ENCODE assay signal across 10 mouse cellular contexts in the genomic region with DNA sequence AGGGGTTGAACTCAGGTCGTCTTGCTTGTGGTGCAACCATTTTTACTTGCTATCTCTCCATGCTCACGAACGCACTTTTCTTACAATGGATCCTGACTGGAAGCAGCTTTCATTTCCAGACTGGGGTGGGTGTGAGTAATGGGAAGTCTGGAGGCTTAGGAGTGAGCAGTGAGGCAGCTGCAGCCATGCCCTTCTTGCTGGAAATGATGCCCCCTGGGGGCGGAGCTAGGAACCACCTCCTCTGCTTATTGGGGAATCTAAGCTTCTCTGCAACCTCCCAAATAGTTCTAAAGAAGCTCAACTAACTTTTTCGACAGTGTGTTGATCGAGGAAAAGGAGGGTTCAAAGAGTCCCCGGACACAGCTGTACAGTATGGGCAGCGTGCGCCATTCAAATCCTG.
A peak's percentile ranks its signal among the peaks of the same experiment; 100 is the strongest.
DNase-seq lines count a peak whose midpoint lies in the region; ATAC-seq and TF ChIP-seq lines count a peak whose summit lies in the region.
"Had no signal": no experiment of that assay in that cellular context is flagged by ENCODE, and none has a peak within 500 bp of the region (broad histone marks: within the 10 kb centered on the region; RNA-seq: fewer than 3 reads in every experiment).

No protein-coding gene starts in this region.

- no peak for TF ChIP-seq EP300 in stomach, postnatal 0 days (optimal IDR thresholded peaks at IDR 0.05)

- no peak overlapping the region for H3K4me2 ChIP-seq in stomach, postnatal 0 days (replicated peaks; ENCODE audit: low read depth)
- no peak overlapping the region for H3K4me2 ChIP-seq in midbrain, embryonic 11.5 days
- H3K4me2 ChIP-seq: hindbrain, embryonic 15.5 days; neural tube, embryonic 13.5 days had no signal

- TF ChIP-seq CTCF in left cerebral cortex, adult 2 months (IDR thresholded peaks at IDR 0.05), result peak; percentile 37
- TF ChIP-seq CTCF in stomach, postnatal 0 days (IDR thresholded peaks at IDR 0.05; ENCODE audit: low read depth), result peak; percentile 48

- no peaks in the 10 kb centered on the region for H3K4me1 ChIP-seq in stomach, postnatal 0 days (replicated peaks; ENCODE audit: control insufficient read depth, insufficient read depth)
- H3K4me1 ChIP-seq in midbrain, embryonic 11.5 days (ENCODE audit: control insufficient read depth, insufficient read depth, low read length), result no peaks in the 10 kb centered on the region

- intact Hi-C loops in left cerebral cortex, adult 2 months (cut with DNase I), result loop anchor here (5.0 kb wide), 2 partner anchors 83 to 298 kb away; no protein-coding TSS in a partner anchor
- intact Hi-C loops in left cerebral cortex, postnatal 4 days (cut with DNase I), result loop anchor here (10.0 kb wide), 1 partner anchor 256 kb away; no protein-coding TSS in a partner anchor

- no peak for ATAC-seq in stomach, postnatal 0 days (ENCODE audit: low FRiP score, low TSS enrichment)
- no peak for ATAC-seq in midbrain, embryonic 11.5 days (ENCODE audit: low FRiP score)

- DNase-seq in adrenal gland, postnatal 25 days, result peak; percentile 19
- DNase-seq in adrenal gland, adult 8-10 months, result no peak
- no peak for DNase-seq in left cerebral cortex, adult 2 months (ENCODE audit: extremely low spot score in 1 of 2, low spot score in 2 of 2)
- DNase-seq in left cerebral cortex, postnatal 4 days, result no peak
- peak; percentile 35 for DNase-seq in ZHBTc4 (ENCODE audit: low read depth, low spot score)
- DNase-seq in stomach, postnatal 0 days (ENCODE audit: low spot score), result peak; percentile 26
- DNase-seq in midbrain, embryonic 11.5 days (ENCODE audit: low spot score, missing footprints), result no peak
- no peak for DNase-seq in frontal cortex, postnatal 14 days (ENCODE audit: low spot score in 2 of 2)

- no peaks in the 10 kb centered on the region for H3K9me3 ChIP-seq in stomach, postnatal 0 days (ENCODE audit: control insufficient read depth, low read length)
- H3K9me3 ChIP-seq in midbrain, embryonic 11.5 days (ENCODE audit: control insufficient read depth, low read length), result no peaks in the 10 kb centered on the region
- H3K9me3 ChIP-seq: hindbrain, embryonic 15.5 days; neural tube, embryonic 13.5 days had no signal

- WGBS in stomach, postnatal 0 days, result 83% methylated on average over 9 of the region's 9 CpGs
- 87% methylated on average over 9 of the region's 9 CpGs for WGBS in midbrain, embryonic 11.5 days

- H3K36me3 ChIP-seq in stomach, postnatal 0 days (ENCODE audit: control insufficient read depth, insufficient read depth, low read length), result peaks cover 25% of the 10 kb centered on the region
- H3K36me3 ChIP-seq in midbrain, embryonic 11.5 days (ENCODE audit: control insufficient read depth, insufficient read depth, low read length), result no peaks in the 10 kb centered on the region
- H3K36me3 ChIP-seq: hindbrain, embryonic 15.5 days; neural tube, embryonic 13.5 days had no signal

- H3K4me3 ChIP-seq in left cerebral cortex, adult 2 months, result no peak overlapping the region
- H3K4me3 ChIP-seq in stomach, postnatal 0 days (ENCODE audit: low read depth, low read length), result no peak overlapping the region
- no peak overlapping the region for H3K4me3 ChIP-seq in midbrain, embryonic 11.5 days (ENCODE audit: low read depth, low read length)
- H3K4me3 ChIP-seq: hindbrain, embryonic 15.5 days; neural tube, embryonic 13.5 days had no signal

- no peak overlapping the region for H3K27ac ChIP-seq in left cerebral cortex, adult 2 months
- H3K27ac ChIP-seq in stomach, postnatal 0 days (replicated peaks), result no peak overlapping the region
- H3K27ac ChIP-seq in midbrain, embryonic 11.5 days (ENCODE audit: low read depth, low read length), result no peak overlapping the region
- H3K27ac ChIP-seq: hindbrain, embryonic 15.5 days; neural tube, embryonic 13.5 days had no signal

- H3K9ac ChIP-seq in stomach, postnatal 0 days (ENCODE audit: low read length), result no peak overlapping the region
- no peak overlapping the region for H3K9ac ChIP-seq in midbrain, embryonic 11.5 days (ENCODE audit: low read length)
- H3K9ac ChIP-seq: hindbrain, embryonic 15.5 days; neural tube, embryonic 13.5 days had no signal

- no peaks in the 10 kb centered on the region for H3K27me3 ChIP-seq in stomach, postnatal 0 days (ENCODE audit: control insufficient read depth, insufficient read depth, low read length)
- H3K27me3 ChIP-seq in midbrain, embryonic 11.5 days (ENCODE audit: control insufficient read depth, insufficient read depth, low read length), result no peaks in the 10 kb centered on the region
- H3K27me3 ChIP-seq: hindbrain, embryonic 15.5 days; neural tube, embryonic 13.5 days had no signal

Comparison
In these comparisons a context has a peak if more than half of its experiments do, and no peak if none do; other contexts are left out.
1. DNase-seq: peak in adrenal gland, postnatal 25 days (single experiment), ZHBTc4 (single experiment) and stomach, postnatal 0 days (single experiment); none in adrenal gland, adult 8-10 months (single experiment), left cerebral cortex, adult 2 months (0 of 2), left cerebral cortex, postnatal 4 days (single experiment), midbrain, embryonic 11.5 days (single experiment) and frontal cortex, postnatal 14 days (0 of 2).